Mouse (Mus musculus) ES-CJ7 (cell line): Measurements from ENCODE around the gene Ism2.
"Not testable (repeated sequence)": the region's sequence is repeated elsewhere in the genome, so short reads cannot be mapped to it uniquely, and the experiment has no call there.

Source experiments
- DNase-seq: peaks from one replicate; pipeline ENCODE4 v3.0.0; 2011; ENCODE audit warnings: low read depth, low spot score

Ism2 gene

GRCm38 (mm10) chr12:87289100-87289499 is 10.4 kb downstream of the Ism2 start:
- DNase-seq, result peak; percentile 88

- DNase-seq, result no peak
Observed at GRCm38 (mm10) chr12:87284726-87285125, 14.8 kb downstream of the Ism2 start.

DNA sequence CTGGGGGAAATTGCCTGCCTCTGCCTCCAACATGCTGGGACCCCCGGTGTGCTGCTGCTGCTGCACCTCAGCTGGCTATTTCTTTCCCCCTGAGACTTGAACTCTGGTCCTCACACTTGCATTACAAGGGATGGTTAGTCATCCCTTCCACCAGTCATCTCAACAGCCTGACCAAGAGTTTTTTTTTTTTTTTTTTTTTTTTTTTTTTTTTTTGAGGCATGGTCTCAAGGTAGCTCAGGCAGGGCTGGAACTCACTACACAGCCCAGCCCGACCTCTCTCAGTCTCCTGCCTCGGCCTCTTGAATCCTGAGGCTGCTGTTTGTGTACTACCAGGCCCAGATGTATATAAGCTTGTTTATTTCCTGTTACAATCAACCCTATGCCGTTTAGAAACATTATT is 15.2 kb downstream of the Ism2 start:
- no peak for DNase-seq

- no peak for DNase-seq
Observed at GRCm38 (mm10) chr12:87283706-87284105, 15.8 kb downstream of the Ism2 start.

DNA sequence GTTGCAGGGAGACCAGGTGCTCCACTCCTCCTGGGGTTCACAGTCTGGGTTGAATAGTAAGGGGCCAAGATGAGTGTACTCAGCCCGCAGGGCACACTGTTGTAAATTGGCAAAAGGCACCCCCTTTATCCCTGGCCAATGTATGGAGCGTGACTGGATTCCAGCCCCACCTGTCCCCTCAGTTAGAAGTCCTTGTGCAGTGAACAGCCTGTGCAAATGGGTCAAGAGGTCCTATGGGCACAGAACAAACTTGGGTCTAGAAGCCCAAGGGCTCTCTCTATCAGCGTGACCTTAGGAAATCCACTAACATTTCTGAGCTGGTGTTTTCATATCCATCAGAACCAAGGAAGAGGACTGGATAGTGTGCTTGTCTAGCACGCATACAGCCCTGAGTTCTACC is 16.8 kb downstream of the Ism2 start:
- no peak for DNase-seq

- no peak for DNase-seq
Observed at GRCm38 (mm10) chr12:87281766-87282165, 17.7 kb downstream of the Ism2 start.

GRCm38 (mm10) chr12:87279879-87280278 is 19.6 kb downstream of the Ism2 start:
- DNase-seq, result peak; percentile 78

- peak; percentile 64 for DNase-seq
Observed at GRCm38 (mm10) chr12:87279350-87279749, 20.2 kb downstream of the Ism2 start.

- DNase-seq, result no peak
Observed at GRCm38 (mm10) chr12:87278118-87278730, 21.3 kb downstream of the Ism2 start.

GRCm38 (mm10) chr12:87277251-87277650 is 22.3 kb downstream of the Ism2 start:
- DNase-seq, result not testable (repeated sequence)

DNA sequence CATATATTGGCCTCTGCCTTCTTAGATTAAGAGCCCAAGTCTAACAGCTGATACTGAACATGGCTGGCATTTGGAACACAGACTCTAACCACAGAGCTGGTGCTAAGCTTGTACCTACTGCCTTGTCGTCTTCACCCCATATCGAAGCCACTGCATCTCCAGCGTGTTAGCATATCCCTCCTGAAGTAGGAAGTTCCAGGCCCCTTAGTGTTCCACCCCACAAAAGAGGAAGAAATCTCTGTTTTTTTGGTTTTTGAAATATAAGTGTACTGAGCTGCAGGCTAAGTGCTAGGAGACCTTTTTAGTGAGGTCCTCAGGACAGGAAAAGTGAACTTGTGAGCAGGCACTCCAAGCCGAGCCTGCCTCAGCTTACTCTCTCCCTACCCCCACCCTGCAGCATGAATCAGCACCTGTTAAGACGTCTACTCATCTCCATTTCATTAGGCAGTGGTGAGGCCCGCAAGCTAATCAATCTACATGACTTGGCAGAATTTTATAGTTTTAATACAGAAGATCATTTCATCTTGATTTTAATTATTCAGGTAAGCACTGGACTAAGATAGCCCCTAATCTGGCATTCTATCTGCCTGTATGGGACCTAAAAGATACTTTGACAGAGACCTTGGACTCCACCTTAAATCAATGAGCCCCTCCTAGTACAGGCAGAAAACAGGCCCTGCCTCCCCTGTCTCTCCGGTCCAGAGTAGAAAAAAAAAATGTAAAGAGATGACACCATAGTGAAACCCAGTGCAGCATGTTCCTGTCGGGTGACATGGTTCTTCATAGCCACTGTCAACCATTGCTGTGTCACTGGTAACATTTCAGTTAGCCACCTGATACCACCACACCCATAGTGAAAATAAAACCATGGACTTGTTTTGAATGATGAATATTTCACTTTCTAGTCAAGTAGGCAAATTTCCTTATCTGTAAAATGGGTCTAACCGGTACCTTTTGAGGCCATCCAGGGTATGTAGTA is 24.4 kb downstream of the Ism2 start:
- no peak for DNase-seq

GRCm38 (mm10) chr12:87267682-87268081 is 31.8 kb downstream of the Ism2 start:
- peak; percentile 72 for DNase-seq

- peak; percentile 52 for DNase-seq
Observed at GRCm38 (mm10) chr12:87266827-87267603, 32.5 kb downstream of the Ism2 start.

GRCm38 (mm10) chr12:87266108-87266826 is 33.2 kb downstream of the Ism2 start, which contains the start of the genes Vipas39 and Ahsa1:
Vipas39 (minus strand) TSS chr12:87266256.
Ahsa1 (plus strand) TSS chr12:87266479.
- peak; percentile 97 for DNase-seq

DNA sequence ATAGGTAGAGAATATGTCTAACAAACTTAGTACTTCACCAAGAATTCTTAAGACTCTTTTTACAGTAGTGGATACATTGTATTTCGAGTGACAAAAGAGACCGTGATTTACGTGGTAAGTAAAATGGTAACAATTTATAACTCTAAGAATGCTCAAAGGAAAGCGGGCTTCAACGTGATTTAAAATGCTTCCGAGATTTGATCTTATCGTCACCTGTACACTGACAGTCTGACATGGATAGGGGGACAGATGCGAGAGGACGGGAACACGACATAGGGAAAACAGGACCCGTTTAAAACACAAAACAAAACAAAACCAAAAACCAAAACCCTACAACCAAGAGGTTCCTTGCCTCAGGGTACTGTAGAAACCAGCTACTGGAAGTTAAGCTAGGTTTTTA is 34.1 kb downstream of the Ism2 start:
- no peak for DNase-seq

DNA sequence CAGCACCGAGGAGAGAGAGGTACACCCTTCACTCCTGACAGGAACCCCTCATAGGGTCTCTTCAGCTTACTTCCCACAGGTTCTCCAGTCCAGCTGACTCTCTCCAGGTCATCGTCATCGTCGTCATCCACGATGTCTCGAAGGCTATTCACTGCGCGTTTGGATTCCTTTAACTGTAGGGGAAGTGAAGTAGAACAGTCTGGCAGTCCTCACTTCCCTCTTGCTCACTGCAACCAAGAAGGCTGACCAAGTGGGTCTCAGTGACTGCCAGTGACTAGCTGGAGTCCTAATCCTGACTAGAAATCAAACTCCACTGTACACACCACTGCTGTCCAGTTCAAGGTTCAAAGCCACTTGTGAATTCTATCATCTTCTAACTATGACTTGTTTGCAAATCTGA is 38.9 kb downstream of the Ism2 start:
- DNase-seq, result no peak

DNA sequence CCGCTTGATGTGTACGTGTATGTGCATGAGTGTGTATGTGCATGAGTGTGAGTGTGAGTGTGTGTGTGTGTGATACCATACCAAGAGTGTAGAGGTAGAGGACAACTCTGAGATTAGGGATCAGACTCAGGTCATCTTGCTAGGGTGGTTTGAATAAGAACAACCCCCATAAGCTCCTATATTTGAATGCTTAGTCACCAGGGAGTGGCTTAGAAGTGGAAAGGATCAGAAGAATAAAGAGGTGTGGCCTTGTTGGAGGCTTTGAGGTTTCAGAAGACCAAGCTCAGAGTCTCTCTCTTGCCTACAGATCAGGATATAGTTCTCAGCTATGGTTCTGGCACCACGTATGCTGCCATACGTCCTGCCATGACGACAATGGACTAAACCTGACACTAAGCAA is 42.9 kb downstream of the Ism2 start:
- no peak for DNase-seq

GRCm38 (mm10) chr12:87253878-87254277 is 45.6 kb downstream of the Ism2 start:
- DNase-seq, result no peak

GRCm38 (mm10) chr12:87250161-87250560 is 49.3 kb downstream of the Ism2 start:
- no peak for DNase-seq

DNA sequence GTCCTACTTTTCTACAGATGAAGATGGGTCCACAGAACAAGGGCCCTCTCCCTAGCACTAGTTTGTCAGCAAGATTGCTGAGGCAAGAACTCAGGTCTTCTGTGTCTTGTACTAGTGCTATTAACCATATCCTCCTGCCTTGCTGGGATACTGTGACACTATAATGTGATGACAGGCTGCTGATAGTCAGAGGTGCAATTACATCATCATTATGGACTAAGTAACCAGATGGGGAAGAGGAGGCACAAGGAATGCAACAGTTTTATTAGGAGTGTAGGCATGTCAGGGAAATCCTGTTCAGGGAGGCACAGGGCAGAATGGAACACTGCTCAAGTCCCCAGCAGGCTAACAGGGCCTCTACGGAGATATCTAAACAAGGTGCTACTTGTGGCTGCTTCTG is 60.9 kb downstream of the Ism2 start, which contains the start of gene Noxred1:
Gene Noxred1, minus strand, starts transcription at position 101 of the 400 bp plus-strand sequence.
- no peak for DNase-seq

DNA sequence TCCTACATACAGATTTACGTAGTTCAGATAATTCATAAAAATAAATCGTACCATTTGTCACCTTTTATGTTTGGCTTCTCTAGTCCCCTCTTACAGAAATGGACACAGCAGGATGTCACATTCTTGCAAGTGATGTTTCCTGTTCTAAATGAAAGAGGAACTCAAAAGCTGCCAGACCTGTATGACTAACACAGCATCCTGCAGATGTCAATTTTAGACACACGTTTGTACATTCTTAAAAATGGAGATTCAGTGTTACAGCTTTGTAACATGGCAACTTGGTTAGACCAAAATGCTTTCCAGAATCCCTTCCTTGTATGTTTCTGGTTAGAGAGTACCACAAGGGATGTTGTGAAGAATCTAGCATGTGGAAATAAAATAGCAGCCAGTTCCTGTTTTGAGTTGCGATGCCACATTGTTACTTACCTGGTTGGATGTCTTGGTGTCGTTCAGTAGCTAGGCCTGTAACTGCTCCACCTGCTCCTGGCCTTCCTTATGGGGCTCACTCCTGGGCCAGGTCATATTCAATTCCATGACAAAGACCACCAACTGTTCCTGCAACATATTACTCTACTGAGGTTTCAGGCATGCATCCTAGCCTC is 62.5 kb downstream of the Ism2 start:
- no peak for DNase-seq
